Mouse (Mus musculus) embryonic facial prominence, embryonic 11.5 days (tissue): Measurements from ENCODE around the gene Lgals2. TPM values are rescaled to one million over a fixed set of nuclear protein-coding genes. Genes with fewer than 3 reads are reported as not detected.

Source experiments
- ATAC-seq: fragments of 200-750 bp; cut with Nextera tagmentation; replicated peaks from 2 replicates; pipeline ENCODE4 v1.8.0; 2017; ENCODE audit warnings: low read depth; ENCODE audit not compliant: insufficient number of reproducible peaks, low FRiP score, low TSS enrichment
- DNase-seq: peaks from one replicate; pipeline ENCODE4 v3.0.0-alpha.2; 2015; ENCODE audit warnings: low spot score
- H3K27ac ChIP-seq: fragments of 300-500 bp; sonication (generic); replicated peaks from 2 replicates; pipeline ENCODE4 v1.5.1; 2014; ENCODE audit warnings: mild to moderate bottlenecking, low read depth, low read length, control low read depth
- H3K27me3 ChIP-seq: fragments of 300-500 bp; sonication (generic); 2 replicates; pipeline ENCODE4 v1.6.1; 2014; ENCODE audit warnings: mild to moderate bottlenecking, low read length, moderate library complexity, mixed read lengths; ENCODE audit not compliant: control insufficient read depth, insufficient read depth
- H3K36me3 ChIP-seq: fragments of 300-500 bp; sonication (generic); replicated peaks from 2 replicates; pipeline ENCODE4 v1.6.1; 2014; ENCODE audit warnings: low read depth, mild to moderate bottlenecking, low read length, moderate library complexity, mixed read lengths; ENCODE audit not compliant: control insufficient read depth, insufficient read depth
- H3K4me1 ChIP-seq: fragments of 300-500 bp; sonication (generic); 2 replicates; pipeline ENCODE4 v1.6.1; 2014; ENCODE audit warnings: low read length, mixed read lengths; ENCODE audit not compliant: control insufficient read depth, insufficient read depth
- H3K4me2 ChIP-seq: fragments of 300-500 bp; sonication (generic); 2 replicates; pipeline ENCODE4 v1.6.1; 2014; ENCODE audit warnings: low read depth, mild to moderate bottlenecking, control low read depth, low read length, moderate library complexity
- H3K4me3 ChIP-seq: fragments of 300-500 bp; sonication (generic); 2 replicates; pipeline ENCODE4 v1.5.1; 2014; ENCODE audit warnings: low read depth, low read length, control low read depth
- H3K9ac ChIP-seq: fragments of 300-500 bp; sonication (generic); replicated peaks from 2 replicates; pipeline ENCODE4 v1.6.1; 2014; ENCODE audit warnings: mild to moderate bottlenecking, control low read depth, low read length
- H3K9me3 ChIP-seq: fragments of 300-500 bp; sonication (generic); replicated peaks from 2 replicates; pipeline ENCODE4 v1.6.1; 2016; ENCODE audit warnings: mild to moderate bottlenecking, low read length, inconsistent platforms, mixed read lengths; ENCODE audit not compliant: control insufficient read depth
- WGBS: fragments of 180-500 bp; shearing (Covaris S2); extraction: QIAGEN DNeasy Blood & Tissue Kit; methylation state at CpG from one replicate; pipeline ENCODE4 v1.1.7; 2014; 5-methylcytosine and 5-hydroxymethylcytosine counted together
- microRNA-seq: library from miRNA; unstranded; fragments of <30 nt; microRNA quantifications from one replicate; pipeline ENCODE4, GENCODE M21; 2016; ENCODE audit warnings: borderline number of aligned reads
- polyA plus RNA-seq: library from polyadenylated mRNA; unstranded; fragments of >200 nt; fragmentation: Nextera tagmentation; extraction: Ambion mirVana; gene quantifications from 2 replicates; pipeline ENCODE4 v1.2.1, GENCODE M21; 2014

Gene Lgals2
- polyA plus RNA-seq, 1 experiment from 2014 or later: not detected

- ATAC-seq: no peak
- H3K27me3 ChIP-seq: peaks cover 31% of the 10 kb centered on the region
- 7% methylated on average over 6 of the region's 6 CpGs for WGBS
- peaks cover 7% of the 10 kb centered on the region for H3K4me1 ChIP-seq
- H3K4me2 ChIP-seq: no peak overlapping the region
- no peak overlapping the region for H3K9ac ChIP-seq
- H3K9me3 ChIP-seq: no peaks in the 10 kb centered on the region
- H3K4me3 ChIP-seq: no peak overlapping the region
- no peak for DNase-seq
- no peak overlapping the region for H3K27ac ChIP-seq
- H3K36me3 ChIP-seq: no peaks in the 10 kb centered on the region
These were observed 51.0 kb downstream of the Lgals2 start for GRCm38 (mm10) chr15:78804326-78804725.

- H3K9ac ChIP-seq: no peak overlapping the region
- H3K27ac ChIP-seq: no peak overlapping the region
- H3K4me1 ChIP-seq: peaks cover 10% of the 10 kb centered on the region
- 2% methylated on average over 8 of the region's 8 CpGs for WGBS
- 0 out of 2 replicates have a peak, but pooled peaks have one; percentile 12 for ATAC-seq
- no peaks in the 10 kb centered on the region for H3K9me3 ChIP-seq
- no peak overlapping the region; the same call in 1 of the 2 replicates for H3K4me2 ChIP-seq
- peaks cover 31% of the 10 kb centered on the region for H3K27me3 ChIP-seq
- no peak for DNase-seq
- no peak overlapping the region for H3K4me3 ChIP-seq
- no peaks in the 10 kb centered on the region for H3K36me3 ChIP-seq
These were observed 51.8 kb downstream of the Lgals2 start for GRCm38 (mm10) chr15:78803499-78803900.

GRCm38 (mm10) chr15:78802776-78803391 lies 52.4 kb downstream of the Lgals2 start, which contains the start of gene Card10:
Gene Card10 (minus strand): TSS chr15:78803042.
- H3K4me3 ChIP-seq: peak within 1 kb of the TSS; percentile 54
- peak; percentile 50; the same call in 1 of the 2 replicates for ATAC-seq
- DNase-seq: peak; percentile 59
- no peak within 1 kb of the TSS for H3K27ac ChIP-seq
- H3K27me3 ChIP-seq: peaks cover 31% of the 10 kb centered on the region
- peak within 1 kb of the TSS; percentile 94 for H3K4me2 ChIP-seq
- no peaks in the 10 kb centered on the region for H3K9me3 ChIP-seq
- H3K36me3 ChIP-seq: no peaks in the 10 kb centered on the region
- H3K9ac ChIP-seq: peak within 1 kb of the TSS; percentile 46
- H3K4me1 ChIP-seq: peaks cover 10% of the 10 kb centered on the region
- WGBS: under 1% methylated on average over 61 of the region's 70 CpGs

- 4% methylated on average over 58 of the region's 67 CpGs for WGBS
- Histone ChIP-seq H3K36me3 (no peaks in the 10 kb centered on the region), H3K4me3 (peak overlapping the region; percentile 54), H3K4me2 (peak overlapping the region; percentile 94), H3K27me3 (peaks cover 31% of the 10 kb centered on the region), H3K9ac (peak overlapping the region; percentile 46), H3K9me3 (no peaks in the 10 kb centered on the region), H3K27ac (no peak overlapping the region), H3K4me1 (peaks cover 10% of the 10 kb centered on the region)
- ATAC-seq: 0 out of 2 replicates have a peak, but pooled peaks have one; percentile 32
- DNase-seq: peak; percentile 46
These were observed 53.2 kb downstream of the Lgals2 start for GRCm38 (mm10) chr15:78801971-78802741.

GRCm38 (mm10) chr15:78801571-78801970 lies 53.8 kb downstream of the Lgals2 start:
- no peaks in the 10 kb centered on the region for H3K9me3 ChIP-seq
- H3K9ac ChIP-seq: no peak overlapping the region
- no peaks in the 10 kb centered on the region for H3K36me3 ChIP-seq
- peaks cover 31% of the 10 kb centered on the region for H3K27me3 ChIP-seq
- peak overlapping the region; percentile 94 for H3K4me2 ChIP-seq
- DNase-seq (no peak), ATAC-seq (no peak)
- peaks cover 10% of the 10 kb centered on the region for H3K4me1 ChIP-seq
- 41% methylated on average over 9 of the region's 9 CpGs for WGBS
- H3K27ac ChIP-seq: no peak overlapping the region
- H3K4me3 ChIP-seq: peak overlapping the region; percentile 54

Small RNA genes within 50 kb of the gene (microRNA-seq; reads per million reads assigned to microRNA genes)
- not detected for gene Mir6955

Other genes with a start within 250 kb of the Lgals2 start
- 0.28 TPM in 1 of 2 replicates, not detected in the other for gene Elfn2, start 136.8 kb downstream of the Lgals2 start, polyA plus RNA-seq
- 15.9 and 19.1 TPM in 2 replicates for gene Mfng, start 82.1 kb downstream of the Lgals2 start, polyA plus RNA-seq
- gene Card10, start 52.5 kb downstream of the Lgals2 start, polyA plus RNA-seq: 1.8 and 2.6 TPM in 2 replicates
- 10.9 and 11.3 TPM in 2 replicates for gene Cdc42ep1, start 12.9 kb downstream of the Lgals2 start, polyA plus RNA-seq
- gene Gga1, start 21.7 kb upstream of the Lgals2 start, polyA plus RNA-seq: 21.1 and 22.6 TPM in 2 replicates
- 0.17 and 0.58 TPM in 2 replicates for gene Gm49510, start 44.1 kb upstream of the Lgals2 start, polyA plus RNA-seq
- 25.2 and 29.7 TPM in 2 replicates for gene Sh3bp1, start 44.2 kb upstream of the Lgals2 start, polyA plus RNA-seq
- 32.9 and 35.7 TPM in 2 replicates for gene Pdxp, start 58.4 kb upstream of the Lgals2 start, polyA plus RNA-seq
- gene Lgals1, start 71.2 kb upstream of the Lgals2 start, polyA plus RNA-seq: 547 and 598 TPM in 2 replicates
- 56.7 and 58.8 TPM in 2 replicates for gene Nol12, start 79.4 kb upstream of the Lgals2 start, polyA plus RNA-seq
- 33.4 and 36.9 TPM in 2 replicates for gene Triobp, start 92.2 kb upstream of the Lgals2 start, polyA plus RNA-seq
- gene H1f0, start 172.9 kb upstream of the Lgals2 start, polyA plus RNA-seq: 315 and 326 TPM in 2 replicates
- gene Galr3, start 186.4 kb upstream of the Lgals2 start, polyA plus RNA-seq: 0.18 TPM in 1 of 2 replicates, not detected in the other
- gene Ankrd54, start 207.4 kb upstream of the Lgals2 start, polyA plus RNA-seq: 42.8 and 56.2 TPM in 2 replicates
- gene Eif3l, start 219.7 kb upstream of the Lgals2 start, polyA plus RNA-seq: 286 and 292 TPM in 2 replicates